Mouse (Mus musculus) intestine, embryonic 15.5 days (tissue): ENCODE data around the gene Ticam1. TPM values are rescaled to one million over a fixed set of nuclear protein-coding genes. Genes with fewer than 3 reads are reported as not detected.

ENCODE experiments used
- ATAC-seq: fragments of 200-750 bp; cut with Nextera tagmentation; 2 replicates; pipeline ENCODE4 v1.8.0; 2017; ENCODE audit warnings: moderate TSS enrichment, moderate library complexity
- H3K27ac ChIP-seq: fragments of 300-500 bp; sonication (generic); 2 replicates; pipeline ENCODE4 v1.5.1; 2015; ENCODE audit warnings: mild to moderate bottlenecking, inconsistent platforms
- H3K27me3 ChIP-seq: fragments of 300-500 bp; sonication (generic); replicated peaks from 2 replicates; pipeline ENCODE4 v1.6.1; 2015; ENCODE audit warnings: inconsistent platforms
- H3K36me3 ChIP-seq: fragments of 300-500 bp; sonication (generic); 2 replicates; pipeline ENCODE4 v1.6.1; 2015; ENCODE audit warnings: inconsistent platforms
- H3K4me1 ChIP-seq: fragments of 300-500 bp; sonication (generic); replicated peaks from 2 replicates; pipeline ENCODE4 v1.6.1; 2015; ENCODE audit warnings: inconsistent platforms
- H3K4me2 ChIP-seq: fragments of 300-500 bp; sonication (generic); replicated peaks from 2 replicates; pipeline ENCODE4 v1.6.1; 2015; ENCODE audit warnings: mild to moderate bottlenecking, inconsistent platforms
- H3K4me3 ChIP-seq: fragments of 300-500 bp; sonication (generic); replicated peaks from 2 replicates; pipeline ENCODE4 v1.5.1; 2015; ENCODE audit warnings: inconsistent platforms
- H3K9ac ChIP-seq: fragments of 300-500 bp; sonication (generic); 2 replicates; pipeline ENCODE4 v1.6.1; 2015; ENCODE audit warnings: inconsistent platforms
- H3K9me3 ChIP-seq: fragments of 300-500 bp; sonication (generic); 2 replicates; pipeline ENCODE4 v1.6.1; 2016; ENCODE audit warnings: inconsistent platforms
- WGBS: fragments of 180-500 bp; shearing (Covaris S2); methylation state at CpG from one replicate; pipeline ENCODE4 v1.1.7; 2015; 5-methylcytosine and 5-hydroxymethylcytosine counted together
- microRNA counts: library from miRNA; unstranded; fragments of <30 nt; microRNA quantifications from one replicate; lab custom pipeline; 2016
- polyA plus RNA-seq: library from polyadenylated mRNA; unstranded; fragments of >200 nt; fragmentation: Nextera tagmentation; extraction: Ambion mirVana; gene quantifications from 2 replicates; pipeline ENCODE4 v1.2.1, GENCODE M21; 2015

Gene Ticam1
- polyA plus RNA-seq, 1 experiment from 2014 or later = 11.3 TPM

DNA sequence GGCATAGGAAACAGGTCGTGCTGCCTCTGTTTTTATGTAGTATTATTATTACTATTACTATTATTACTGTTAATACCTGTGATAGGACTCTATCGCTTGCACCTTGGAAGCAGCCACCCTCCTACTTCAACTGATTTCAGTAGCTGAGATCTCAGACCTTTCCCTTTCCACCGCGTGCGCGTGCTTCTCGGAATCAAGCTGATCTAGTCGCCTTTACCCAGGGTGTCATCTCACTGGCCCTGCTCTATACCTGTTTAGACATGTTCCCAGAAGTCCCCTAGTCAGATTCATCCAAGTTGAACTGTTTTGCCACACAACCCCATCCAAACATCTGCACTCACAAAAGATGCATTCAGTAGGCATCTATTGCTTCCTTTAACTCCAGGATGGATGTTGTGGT lies 43.2 kb downstream of the Ticam1 start:
- Histone ChIP-seq H3K4me2 (0 out of 2 replicates have a peak overlapping the region, but pooled peaks have one; percentile 10), H3K27ac (no peak overlapping the region), H3K27me3 (no peaks in the 10 kb centered on the region; the same call in 1 of the 2 replicates), H3K9me3 (no peaks in the 10 kb centered on the region), H3K4me1 (peaks cover 5% of the 10 kb centered on the region; the same call in 1 of the 2 replicates), H3K4me3 (no peak overlapping the region), H3K36me3 (no peaks in the 10 kb centered on the region), H3K9ac (no peak overlapping the region)
- peak; percentile 18; the same call in 1 of the 2 replicates for ATAC-seq
- WGBS = 53% methylated on average over 8 of the region's 8 CpGs

DNA sequence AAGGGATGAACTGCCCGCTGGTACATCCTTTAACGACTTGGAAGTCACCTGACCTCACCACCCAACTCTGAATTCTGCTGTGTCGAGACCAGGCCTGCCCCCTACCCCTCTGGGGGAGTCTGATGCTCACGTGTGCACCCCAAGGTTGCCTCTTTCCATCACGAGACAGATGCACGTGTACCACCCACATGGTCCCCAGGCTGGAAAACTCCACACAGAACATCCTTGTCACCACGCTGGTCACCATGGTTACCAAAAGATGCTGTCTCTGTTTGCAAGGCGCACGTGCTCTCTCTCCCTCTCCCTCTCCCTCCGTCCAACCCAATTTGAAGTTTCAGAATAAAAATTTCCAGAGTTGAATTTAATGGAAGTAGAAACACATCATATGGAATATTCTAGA lies 46.6 kb downstream of the Ticam1 start:
- Histone ChIP-seq H3K4me1 (peaks cover 5% of the 10 kb centered on the region; the same call in 1 of the 2 replicates), H3K4me2 (no peak overlapping the region), H3K9me3 (no peaks in the 10 kb centered on the region), H3K9ac (no peak overlapping the region), H3K36me3 (no peaks in the 10 kb centered on the region), H3K27ac (no peak overlapping the region), H3K4me3 (no peak overlapping the region), H3K27me3 (no peaks in the 10 kb centered on the region)
- WGBS = 61% methylated on average over 10 of the region's 10 CpGs
- no peak for ATAC-seq

DNA sequence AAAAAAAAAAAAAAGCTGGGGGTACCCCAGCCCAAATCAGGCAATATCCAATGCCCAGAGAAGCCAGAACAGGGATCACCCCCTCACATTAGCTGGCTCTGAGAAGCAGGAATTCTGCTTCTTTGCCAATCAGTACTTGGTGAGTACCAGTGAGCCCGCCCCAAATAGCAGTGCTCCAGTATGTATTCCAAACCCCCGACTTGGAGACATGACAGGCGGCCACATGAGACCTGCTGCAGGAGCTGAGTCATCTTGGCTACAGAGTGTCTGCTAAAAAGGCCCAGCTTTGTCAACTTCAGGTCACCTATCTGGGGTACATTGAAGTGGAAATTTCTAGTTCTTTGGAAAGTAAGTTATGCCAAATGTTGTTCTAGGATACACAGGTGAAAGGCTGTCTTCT lies 50.0 kb downstream of the Ticam1 start:
- 68% methylated on average over 3 of the region's 3 CpGs for WGBS
- no peaks in the 10 kb centered on the region for H3K4me1 ChIP-seq
- H3K27ac ChIP-seq = no peak overlapping the region
- H3K4me2 ChIP-seq = no peak overlapping the region
- H3K9me3 ChIP-seq = no peaks in the 10 kb centered on the region
- ATAC-seq = no peak
- H3K27me3 ChIP-seq = no peaks in the 10 kb centered on the region
- no peaks in the 10 kb centered on the region for H3K36me3 ChIP-seq
- H3K9ac ChIP-seq = no peak overlapping the region
- no peak overlapping the region for H3K4me3 ChIP-seq

DNA sequence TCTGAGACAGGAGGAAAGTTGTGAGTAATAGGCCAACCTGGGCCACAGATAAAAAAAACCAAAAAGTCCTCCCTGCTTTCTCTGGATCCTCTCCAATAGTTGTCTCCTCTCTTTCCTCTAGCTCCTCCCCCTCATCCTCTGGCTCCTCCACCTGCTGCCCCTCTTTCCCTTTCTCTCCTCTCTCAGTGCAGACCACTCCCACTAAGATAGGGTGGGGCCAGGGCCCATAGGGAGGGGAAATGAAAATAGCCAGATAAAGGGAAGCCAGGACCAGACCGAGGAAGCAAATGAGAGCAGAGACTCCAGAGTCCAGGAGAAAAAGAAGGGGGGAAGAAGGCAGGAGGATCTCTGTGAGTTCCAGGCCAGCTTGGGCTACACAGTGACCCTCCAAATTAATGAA lies 51.7 kb downstream of the Ticam1 start:
- no peaks in the 10 kb centered on the region for H3K27me3 ChIP-seq
- H3K9ac ChIP-seq = no peak overlapping the region
- no peak overlapping the region for H3K27ac ChIP-seq
- H3K4me3 ChIP-seq = no peak overlapping the region
- no peak overlapping the region for H3K4me2 ChIP-seq
- H3K36me3 ChIP-seq = no peaks in the 10 kb centered on the region
- no peaks in the 10 kb centered on the region for H3K4me1 ChIP-seq
- no peak for ATAC-seq
- 11% methylated on average over 1 of the region's 1 CpGs for WGBS
- H3K9me3 ChIP-seq = no peaks in the 10 kb centered on the region

DNA sequence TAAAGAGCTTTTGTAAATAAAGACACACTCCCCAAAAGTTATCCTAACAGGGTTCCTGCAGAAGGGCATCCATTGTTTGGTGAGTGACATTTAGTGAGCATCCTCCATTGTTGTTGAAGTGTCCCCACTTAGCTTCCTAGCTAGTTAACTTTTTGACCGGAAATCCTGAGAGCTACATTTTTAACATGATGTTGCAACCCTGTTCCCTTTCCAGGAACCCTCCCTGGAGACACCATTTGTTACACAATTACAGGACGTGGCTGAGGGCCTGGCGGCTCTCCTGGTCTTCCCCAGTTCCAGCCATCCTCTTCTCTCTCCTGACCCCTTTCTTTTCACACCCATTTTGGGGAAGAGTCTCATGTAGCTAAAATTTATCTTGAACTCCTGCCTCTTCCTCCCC lies 56.8 kb downstream of the Ticam1 start:
- H3K9ac ChIP-seq = no peak overlapping the region
- no peaks in the 10 kb centered on the region for H3K9me3 ChIP-seq
- H3K36me3 ChIP-seq = no peaks in the 10 kb centered on the region
- no peaks in the 10 kb centered on the region for H3K27me3 ChIP-seq
- 40% methylated on average over 3 of the region's 3 CpGs for WGBS
- H3K27ac ChIP-seq = no peak overlapping the region
- no peak overlapping the region; the same call in 1 of the 2 replicates for H3K4me2 ChIP-seq
- no peak overlapping the region for H3K4me3 ChIP-seq
- no peak for ATAC-seq
- H3K4me1 ChIP-seq = peaks cover 16% of the 10 kb centered on the region

MicroRNAs encoded within 50 kb of the gene (microRNA counts, 519-probe panel; counts per million panel counts)
- 2,290 counts per million, percentile 59 among the panel's probes with 10 or more counts for microRNA mmu-miR-7b (lab: Ali Mortazavi, UCI)

Other genes starting within 250 kb of the Ticam1 start
- 124 TPM in 2 replicates for gene Sh3gl1, start 240.2 kb downstream of the Ticam1 start, polyA plus RNA-seq
- 21.4 and 22.4 TPM in 2 replicates for gene Chaf1a, start 236.3 kb downstream of the Ticam1 start, polyA plus RNA-seq
- gene Ubxn6, start 201.8 kb downstream of the Ticam1 start, polyA plus RNA-seq = 29.9 and 35.1 TPM in 2 replicates
- 85.7 and 86.9 TPM in 2 replicates for gene Hdgfl2, start 197.2 kb downstream of the Ticam1 start, polyA plus RNA-seq
- gene Plin4, start 167.0 kb downstream of the Ticam1 start, polyA plus RNA-seq = 0.03 and 0.14 TPM in 2 replicates
- 0.52 and 0.85 TPM in 2 replicates for gene Plin5, start 159.2 kb downstream of the Ticam1 start, polyA plus RNA-seq
- gene Lrg1, start 154.8 kb downstream of the Ticam1 start, polyA plus RNA-seq = 0.15 and 0.33 TPM in 2 replicates
- 1.4 TPM in 2 replicates for gene Sema6b, start 136.4 kb downstream of the Ticam1 start, polyA plus RNA-seq
- gene Tnfaip8l1, start 114.3 kb downstream of the Ticam1 start, polyA plus RNA-seq = 11.9 and 12.8 TPM in 2 replicates
- 105 and 127 TPM in 2 replicates for gene Mydgf, start 92.9 kb downstream of the Ticam1 start, polyA plus RNA-seq
- gene Dpp9, start 57.9 kb downstream of the Ticam1 start, polyA plus RNA-seq = 32.8 and 35.0 TPM in 2 replicates
- 12.5 and 12.8 TPM in 2 replicates for gene Fem1a, start 20.0 kb downstream of the Ticam1 start, polyA plus RNA-seq
- gene Plin3, start 16.1 kb upstream of the Ticam1 start, polyA plus RNA-seq = 153 and 195 TPM in 2 replicates
- gene Arrdc5, start 23.5 kb upstream of the Ticam1 start, polyA plus RNA-seq = not detected in 2 replicates
- gene Uhrf1, start 26.5 kb upstream of the Ticam1 start, polyA plus RNA-seq = 124 and 125 TPM in 2 replicates
- gene Kdm4b, start 49.3 kb upstream of the Ticam1 start, polyA plus RNA-seq = 25.1 and 27.5 TPM in 2 replicates
- gene Ptprs, start 199.7 kb upstream of the Ticam1 start, polyA plus RNA-seq = 56.3 and 56.8 TPM in 2 replicates
- gene Znrf4, start 235.6 kb upstream of the Ticam1 start, polyA plus RNA-seq = not detected in 2 replicates